Mouse (Mus musculus): ENCODE measurements at regions not wholly inside any gene's neighbourhood (a gene's known extent, or its start where the extent isn't known, plus 50 kb on each side); places are given as distances from the start of the nearest gene placed in this dataset.

- no peak overlapping the region for H3K4me3 ChIP-seq (replicated peaks; ENCODE audit: control insufficient read depth, low read depth, low read length)
- H3K27ac ChIP-seq (ENCODE audit: control insufficient read depth, insufficient read depth, low read depth, low read length, poor library complexity), result no peak overlapping the region
- TF ChIP-seq CTCF (IDR thresholded peaks at IDR 0.05; ENCODE audit: control insufficient read depth, insufficient read depth, low read length) (no peak), POLR2A (IDR thresholded peaks at IDR 0.05; ENCODE audit: borderline replicate concordance, control insufficient read depth, low read depth, low read length) (no peak)
- WGBS, result 76% methylated on average over 1 of the region's 1 CpGs
- no peaks in the 10 kb centered on the region for H3K4me1 ChIP-seq (ENCODE audit: control insufficient read depth, insufficient read depth, low read length)
Observed at GRCm38 (mm10) chr12:15262165-15262564, 554.6 kb downstream of the Trib2 start.

- no peak for TF ChIP-seq CTCF (IDR thresholded peaks at IDR 0.05; ENCODE audit: control insufficient read depth, insufficient read depth, low read length)
- no peak for TF ChIP-seq POLR2A (IDR thresholded peaks at IDR 0.05; ENCODE audit: borderline replicate concordance, control insufficient read depth, low read depth, low read length)
- H3K4me1 ChIP-seq (ENCODE audit: control insufficient read depth, insufficient read depth, low read length), result no peaks in the 10 kb centered on the region
- WGBS, result 75% methylated on average over 1 of the region's 1 CpGs
- H3K4me3 ChIP-seq (replicated peaks; ENCODE audit: control insufficient read depth, low read depth, low read length), result no peak overlapping the region
- H3K27ac ChIP-seq (ENCODE audit: control insufficient read depth, insufficient read depth, low read depth, low read length, poor library complexity), result no peak overlapping the region
Observed at GRCm38 (mm10) chr12:15261604-15262003, 555.1 kb downstream of the Trib2 start.

GRCm38 (mm10) chr12:15260907-15261415 is 555.8 kb downstream of the Trib2 start:
- H3K4me1 ChIP-seq (ENCODE audit: control insufficient read depth, insufficient read depth, low read length), result no peaks in the 10 kb centered on the region
- no peak overlapping the region for H3K4me3 ChIP-seq (replicated peaks; ENCODE audit: control insufficient read depth, low read depth, low read length)
- TF ChIP-seq POLR2A (IDR thresholded peaks at IDR 0.05; ENCODE audit: borderline replicate concordance, control insufficient read depth, low read depth, low read length) (no peak), CTCF (IDR thresholded peaks at IDR 0.05; ENCODE audit: control insufficient read depth, insufficient read depth, low read length) (no peak)

GRCm38 (mm10) chr12:15244966-15245365 is 571.8 kb downstream of the Trib2 start:
- WGBS, result 80% methylated on average over 4 of the region's 4 CpGs
- Histone ChIP-seq H3K27ac (ENCODE audit: control insufficient read depth, insufficient read depth, low read depth, low read length, poor library complexity) (no peak overlapping the region), H3K4me1 (ENCODE audit: control insufficient read depth, insufficient read depth, low read length) (no peaks in the 10 kb centered on the region), H3K4me3 (replicated peaks; ENCODE audit: control insufficient read depth, low read depth, low read length) (no peak overlapping the region)
- TF ChIP-seq CTCF (IDR thresholded peaks at IDR 0.05; ENCODE audit: control insufficient read depth, insufficient read depth, low read length) (no peak), POLR2A (IDR thresholded peaks at IDR 0.05; ENCODE audit: borderline replicate concordance, control insufficient read depth, low read depth, low read length) (no peak)

More at GRCm38 (mm10) chr12:15260907-15261415, 555.8 kb downstream of the Trib2 start:
- WGBS, result 68% methylated on average over 2 of the region's 2 CpGs
- no peak overlapping the region for H3K27ac ChIP-seq (ENCODE audit: control insufficient read depth, insufficient read depth, low read depth, low read length, poor library complexity)

GRCm38 (mm10) chr12:15222497-15223170 is 594.1 kb downstream of the Trib2 start:
- Histone ChIP-seq H3K27ac (ENCODE audit: control insufficient read depth, insufficient read depth, low read depth, low read length, poor library complexity) (no peak overlapping the region), H3K4me3 (replicated peaks; ENCODE audit: control insufficient read depth, low read depth, low read length) (no peak overlapping the region), H3K4me1 (ENCODE audit: control insufficient read depth, insufficient read depth, low read length) (no peaks in the 10 kb centered on the region)
- 81% methylated on average over 5 of the region's 5 CpGs for WGBS
- TF ChIP-seq POLR2A (IDR thresholded peaks at IDR 0.05; ENCODE audit: borderline replicate concordance, control insufficient read depth, low read depth, low read length) (no peak), CTCF (IDR thresholded peaks at IDR 0.05; ENCODE audit: control insufficient read depth, insufficient read depth, low read length) (no peak)

GRCm38 (mm10) chr12:15218504-15218903 is 598.2 kb downstream of the Trib2 start:
- Histone ChIP-seq H3K4me3 (replicated peaks; ENCODE audit: control insufficient read depth, low read depth, low read length) (no peak overlapping the region), H3K4me1 (ENCODE audit: control insufficient read depth, insufficient read depth, low read length) (no peaks in the 10 kb centered on the region), H3K27ac (ENCODE audit: control insufficient read depth, insufficient read depth, low read depth, low read length, poor library complexity) (no peak overlapping the region)
- TF ChIP-seq POLR2A (IDR thresholded peaks at IDR 0.05; ENCODE audit: borderline replicate concordance, control insufficient read depth, low read depth, low read length), result no peak
- no peak for TF ChIP-seq CTCF (IDR thresholded peaks at IDR 0.05; ENCODE audit: control insufficient read depth, insufficient read depth, low read length)
- 77% methylated on average over 8 of the region's 8 CpGs for WGBS

- Histone ChIP-seq H3K4me3 (replicated peaks; ENCODE audit: control insufficient read depth, low read depth, low read length) (no peak overlapping the region), H3K27ac (ENCODE audit: control insufficient read depth, insufficient read depth, low read depth, low read length, poor library complexity) (no peak overlapping the region), H3K4me1 (ENCODE audit: control insufficient read depth, insufficient read depth, low read length) (no peaks in the 10 kb centered on the region)
- TF ChIP-seq POLR2A (IDR thresholded peaks at IDR 0.05; ENCODE audit: borderline replicate concordance, control insufficient read depth, low read depth, low read length) (no peak), CTCF (IDR thresholded peaks at IDR 0.05; ENCODE audit: control insufficient read depth, insufficient read depth, low read length) (no peak)
- WGBS, result 75% methylated on average over 3 of the region's 3 CpGs
Observed at GRCm38 (mm10) chr12:15216180-15216579, 600.5 kb downstream of the Trib2 start.

- no peak for TF ChIP-seq POLR2A (IDR thresholded peaks at IDR 0.05; ENCODE audit: borderline replicate concordance, control insufficient read depth, low read depth, low read length)
- no peak for TF ChIP-seq CTCF (IDR thresholded peaks at IDR 0.05; ENCODE audit: control insufficient read depth, insufficient read depth, low read length)
- Histone ChIP-seq H3K4me3 (replicated peaks; ENCODE audit: control insufficient read depth, low read depth, low read length) (no peak overlapping the region), H3K27ac (ENCODE audit: control insufficient read depth, insufficient read depth, low read depth, low read length, poor library complexity) (no peak overlapping the region), H3K4me1 (ENCODE audit: control insufficient read depth, insufficient read depth, low read length) (no peaks in the 10 kb centered on the region)
- 54% methylated on average over 6 of the region's 6 CpGs for WGBS
Observed at GRCm38 (mm10) chr12:15174411-15175041, 642.2 kb downstream of the Trib2 start.
